In the genomic region with DNA sequence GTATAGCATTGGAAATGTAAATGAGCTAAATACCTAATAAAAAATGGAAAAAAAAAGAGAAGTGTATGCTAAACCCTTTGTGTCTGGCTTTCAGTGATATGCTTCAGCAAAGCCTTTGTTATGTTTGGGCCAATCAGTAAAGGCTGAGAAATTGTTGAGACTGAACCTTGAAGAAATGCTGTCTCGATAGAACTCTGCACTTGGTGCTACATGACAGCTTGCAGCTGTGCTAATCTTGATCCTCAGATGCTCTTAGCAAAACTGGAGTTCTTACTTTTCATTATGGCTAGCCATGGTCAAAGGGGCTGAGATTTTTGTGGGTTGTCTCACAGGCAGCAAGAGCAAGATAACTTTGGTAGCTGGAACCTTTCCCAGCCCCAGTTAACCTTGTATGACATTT, we compare ENCODE assay signal across 32 mouse cellular contexts. TPM values are rescaled to one million over a fixed set of nuclear protein-coding genes. Genes with fewer than 3 reads are reported as not detected.
"Had no signal": no experiment of that assay in that cellular context is flagged by ENCODE, and none has a peak within 500 bp of the region (broad histone marks: within the 10 kb centered on the region; RNA-seq: fewer than 3 reads in every experiment).

No protein-coding gene starts in this region.

RNA-seq across cellular contexts. Expression of a gene that starts 18.5 kb away (rescaled TPM):
- total RNA-seq: gastrocnemius, adult 2 months; gastrocnemius, postnatal 10 days; gastrocnemius, postnatal 25 days; gastrocnemius, postnatal 4 days; granulocyte monocyte progenitor cell, adult 5-6 weeks; heart, adult 18-20 months; heart, adult 8-10 months; heart, postnatal 25 days; heart, postnatal 4 days; layer of hippocampus, adult 2 months; layer of hippocampus, postnatal 10 days; layer of hippocampus, postnatal 25 days; left cerebral cortex, adult 2 months; left cerebral cortex, postnatal 14 days; left cerebral cortex, postnatal 36 days had no signal
- polyA plus RNA-seq: forebrain, embryonic 16.5 days; frontal cortex, adult 2 months; heart, embryonic 16.5 days; hindbrain, embryonic 10.5 days; hindbrain, embryonic 12.5 days; hindbrain, embryonic 14.5 days; hindbrain, embryonic 16.5 days; inflammation-experienced regulatory T-cells, adult 6 months; intestine, postnatal 0 days; kidney, embryonic 15.5 days; limb, embryonic 10.5 days; limb, embryonic 12.5 days had no signal

RNA-seq across cellular contexts. Expression of a gene that starts 29.6 kb away (rescaled TPM):
- total RNA-seq: gastrocnemius, adult 2 months; gastrocnemius, postnatal 10 days; gastrocnemius, postnatal 25 days; gastrocnemius, postnatal 4 days; granulocyte monocyte progenitor cell, adult 5-6 weeks; heart, adult 18-20 months; heart, adult 8-10 months; heart, postnatal 25 days; heart, postnatal 4 days; layer of hippocampus, adult 2 months; layer of hippocampus, postnatal 10 days; layer of hippocampus, postnatal 25 days; left cerebral cortex, adult 2 months; left cerebral cortex, postnatal 14 days; left cerebral cortex, postnatal 36 days had no signal
- polyA plus RNA-seq: forebrain, embryonic 16.5 days; frontal cortex, adult 2 months; heart, embryonic 10.5 days; heart, embryonic 12.5 days; heart, embryonic 14.5 days; heart, embryonic 16.5 days; hindbrain, embryonic 10.5 days; hindbrain, embryonic 12.5 days; hindbrain, embryonic 14.5 days; hindbrain, embryonic 16.5 days; inflammation-experienced regulatory T-cells, adult 6 months; intestine, embryonic 15.5 days; intestine, postnatal 0 days; kidney, embryonic 15.5 days; limb, embryonic 10.5 days; limb, embryonic 12.5 days; limb, embryonic 14.5 days had no signal
